Mouse (Mus musculus) stomach, postnatal 0 days (tissue): ENCODE measurements at regions not wholly inside any gene's neighbourhood (a gene's known extent, or its start where the extent isn't known, plus 50 kb on each side); places are given as distances from the start of the nearest gene placed in this dataset.

Experiments
- ATAC-seq: fragments of 200-750 bp; cut with Nextera tagmentation; 2 replicates; pipeline ENCODE4 v1.8.0; 2017; ENCODE audit not compliant: low FRiP score, low TSS enrichment
- DNase-seq: peaks from one replicate; pipeline ENCODE4 v3.0.0-alpha.2; 2016; ENCODE audit warnings: low spot score
- H3K27ac ChIP-seq: fragments of 300-500 bp; sonication (generic); replicated peaks from 2 replicates; pipeline ENCODE4 v1.5.1; 2014; ENCODE audit warnings: mild to moderate bottlenecking, control low read depth
- H3K27me3 ChIP-seq: fragments of 300-500 bp; sonication (generic); 2 replicates; pipeline ENCODE4 v1.6.1; 2014; ENCODE audit warnings: low read length; ENCODE audit not compliant: control insufficient read depth, insufficient read depth
- H3K36me3 ChIP-seq: fragments of 300-500 bp; sonication (generic); 2 replicates; pipeline ENCODE4 v1.6.1; 2014; ENCODE audit warnings: low read length, mixed read lengths; ENCODE audit not compliant: control insufficient read depth, insufficient read depth
- H3K4me1 ChIP-seq: fragments of 300-500 bp; sonication (generic); replicated peaks from 2 replicates; pipeline ENCODE4 v1.6.1; 2014; ENCODE audit warnings: antibody characterized with exemption; ENCODE audit not compliant: control insufficient read depth, insufficient read depth
- H3K4me2 ChIP-seq: fragments of 300-500 bp; sonication (generic); replicated peaks from 2 replicates; pipeline ENCODE4 v1.6.1; 2014; ENCODE audit warnings: low read depth, mild to moderate bottlenecking, control low read depth, moderate library complexity
- H3K4me3 ChIP-seq: fragments of 300-500 bp; sonication (generic); 2 replicates; pipeline ENCODE4 v1.5.1; 2014; ENCODE audit warnings: low read depth, low read length, control low read depth
- H3K9ac ChIP-seq: fragments of 300-500 bp; sonication (generic); 2 replicates; pipeline ENCODE4 v1.6.1; 2014; ENCODE audit warnings: mild to moderate bottlenecking, low read length, control low read depth, mixed read lengths
- H3K9me3 ChIP-seq: fragments of 300-500 bp; sonication (generic); 2 replicates; pipeline ENCODE4 v1.6.1; 2016; ENCODE audit warnings: low read length; ENCODE audit not compliant: control insufficient read depth
- CTCF ChIP-seq: IDR thresholded peaks from 2 replicates; pipeline ENCODE4 v1.5.1; 2016; ENCODE audit warnings: antibody characterized with exemption, low read depth, mild to moderate bottlenecking, moderate library complexity
- EP300 ChIP-seq: optimal IDR thresholded peaks from 2 replicates; pipeline ENCODE3; 2016; ENCODE audit warnings: antibody characterized with exemption
- WGBS: fragments of 180-500 bp; shearing (Covaris S2); extraction: QIAGEN DNeasy Blood & Tissue Kit; methylation state at CpG from one replicate; pipeline ENCODE4 v1.1.7; 2014; 5-methylcytosine and 5-hydroxymethylcytosine counted together

GRCm38 (mm10) chr12:96594845-96595244 is 902.8 kb downstream of the Flrt2 start:
- 34% methylated on average over 3 of the region's 3 CpGs for WGBS
- no peak overlapping the region for H3K4me2 ChIP-seq
- DNase-seq: no peak
- no peak overlapping the region for H3K27ac ChIP-seq
- no peak for ATAC-seq
- H3K4me1 ChIP-seq: no peaks in the 10 kb centered on the region
- H3K27me3 ChIP-seq: no peaks in the 10 kb centered on the region
- H3K36me3 ChIP-seq: no peaks in the 10 kb centered on the region
- no peak for TF ChIP-seq EP300
- no peak for TF ChIP-seq CTCF
- H3K9ac ChIP-seq: no peak overlapping the region
- no peak overlapping the region for H3K4me3 ChIP-seq
- H3K9me3 ChIP-seq: no peaks in the 10 kb centered on the region

DNA sequence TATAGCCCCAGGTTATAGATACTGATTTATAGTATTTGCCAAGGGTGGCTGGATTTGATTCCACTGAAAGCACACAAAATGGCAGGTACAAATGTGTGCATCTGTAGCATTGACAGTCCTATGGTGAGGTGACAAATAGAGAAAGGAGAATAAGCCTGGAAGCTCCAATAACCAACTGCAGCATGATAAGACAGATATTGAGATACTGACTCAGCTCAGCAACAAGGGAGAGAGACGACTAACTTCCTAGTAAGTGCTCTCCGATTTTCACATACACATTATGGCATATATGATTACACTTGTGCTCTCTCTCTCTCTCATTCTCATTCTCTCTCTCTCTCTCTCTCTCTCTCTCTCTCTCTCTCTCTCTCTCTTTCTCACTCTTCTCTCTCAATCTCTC is 923.1 kb downstream of the Flrt2 start:
- H3K27ac ChIP-seq: no peak overlapping the region
- ATAC-seq (no peak), DNase-seq (no peak)
- H3K27me3 ChIP-seq: no peaks in the 10 kb centered on the region
- H3K9ac ChIP-seq: no peak overlapping the region
- WGBS: 59% methylated on average over 2 of the region's 2 CpGs
- TF ChIP-seq EP300 (no peak), CTCF (no peak)
- no peaks in the 10 kb centered on the region for H3K4me1 ChIP-seq
- H3K36me3 ChIP-seq: no peaks in the 10 kb centered on the region
- no peak overlapping the region for H3K4me3 ChIP-seq
- H3K4me2 ChIP-seq: no peak overlapping the region
- no peaks in the 10 kb centered on the region for H3K9me3 ChIP-seq

DNA sequence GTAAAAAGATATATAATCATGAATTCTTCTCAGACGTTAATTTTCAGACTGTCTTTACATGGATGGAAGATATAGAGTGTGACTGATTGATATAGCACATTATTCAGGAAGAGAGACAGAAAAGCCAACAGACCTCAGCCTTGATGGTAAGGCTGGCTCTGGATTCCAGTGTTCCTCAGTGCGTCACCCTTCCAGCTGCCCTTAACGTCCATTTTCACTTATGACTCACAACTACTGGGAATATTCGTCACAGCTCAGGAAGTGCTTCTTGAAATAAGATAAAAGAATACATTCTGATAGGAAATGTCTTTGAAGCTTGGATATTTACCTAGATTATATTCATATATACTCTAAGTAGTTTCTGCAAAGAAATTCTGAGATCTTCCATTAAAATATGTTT is 923.8 kb downstream of the Flrt2 start:
- DNase-seq: no peak
- Histone ChIP-seq H3K27me3 (no peaks in the 10 kb centered on the region), H3K36me3 (no peaks in the 10 kb centered on the region), H3K4me2 (no peak overlapping the region), H3K4me1 (no peaks in the 10 kb centered on the region), H3K4me3 (no peak overlapping the region), H3K9me3 (no peaks in the 10 kb centered on the region), H3K27ac (no peak overlapping the region), H3K9ac (no peak overlapping the region)
- 70% methylated on average over 4 of the region's 4 CpGs for WGBS
- TF ChIP-seq EP300 (no peak), CTCF (no peak)
- no peak for ATAC-seq

- ATAC-seq: no peak
- WGBS: 100% methylated on average over 2 of the region's 2 CpGs
- H3K27ac ChIP-seq: no peak overlapping the region
- no peak overlapping the region for H3K4me3 ChIP-seq
- no peaks in the 10 kb centered on the region for H3K27me3 ChIP-seq
- no peak for DNase-seq
- H3K4me1 ChIP-seq: no peaks in the 10 kb centered on the region
- no peaks in the 10 kb centered on the region for H3K9me3 ChIP-seq
- H3K36me3 ChIP-seq: no peaks in the 10 kb centered on the region
- no peak overlapping the region for H3K9ac ChIP-seq
- no peak overlapping the region for H3K4me2 ChIP-seq
- TF ChIP-seq EP300: no peak
- TF ChIP-seq CTCF: no peak
These were observed 925.2 kb downstream of the Flrt2 start for GRCm38 (mm10) chr12:96617226-96617625.
